Mouse (Mus musculus): ENCODE measurements around the gene Olfr371. TPM values are rescaled to one million over a fixed set of nuclear protein-coding genes. Genes with fewer than 3 reads are reported as not detected.

Gene Olfr371
- not detected in 2 replicates for polyA plus RNA-seq (2014; fragmentation: Nextera tagmentation; extraction: Ambion mirVana)

GRCm38 (mm10) chr8:85225688-85226087, at the start of gene Olfr371:
Gene Olfr371 (plus strand): TSS chr8:85225988.
- DNase-seq (ENCODE audit: low spot score) (no peak), ATAC-seq (ENCODE audit: insufficient number of reproducible peaks, low FRiP score, low TSS enrichment, low read depth) (no peak)
- Histone ChIP-seq H3K4me1 (ENCODE audit: control insufficient read depth, insufficient read depth, low read length) (no peaks in the 10 kb centered on the region), H3K9me3 (ENCODE audit: control insufficient read depth, low read length) (no peaks in the 10 kb centered on the region), H3K4me2 (ENCODE audit: low read depth, severe bottlenecking) (no peak within 1 kb of the TSS), H3K27me3 (ENCODE audit: control insufficient read depth, insufficient read depth, low read length) (no peaks in the 10 kb centered on the region), H3K4me3 (ENCODE audit: low read depth, low read length) (no peak within 1 kb of the TSS), H3K36me3 (ENCODE audit: control insufficient read depth, insufficient read depth, low read length) (no peaks in the 10 kb centered on the region), H3K9ac (ENCODE audit: low read length) (no peak within 1 kb of the TSS), H3K27ac (replicated peaks; ENCODE audit: low read depth, low read length) (no peak within 1 kb of the TSS)
- WGBS, result 45% methylated on average over 1 of the region's 1 CpGs

- 86% methylated on average over 1 of the region's 1 CpGs for WGBS
- no peak overlapping the region for H3K4me2 ChIP-seq (ENCODE audit: low read depth, severe bottlenecking)
- H3K4me3 ChIP-seq (ENCODE audit: low read depth, low read length), result no peak overlapping the region
- H3K27me3 ChIP-seq (ENCODE audit: control insufficient read depth, insufficient read depth, low read length), result no peaks in the 10 kb centered on the region
- no peaks in the 10 kb centered on the region for H3K4me1 ChIP-seq (ENCODE audit: control insufficient read depth, insufficient read depth, low read length)
- ATAC-seq (ENCODE audit: insufficient number of reproducible peaks, low FRiP score, low TSS enrichment, low read depth) (no peak), DNase-seq (ENCODE audit: low spot score) (no peak)
- H3K9ac ChIP-seq (ENCODE audit: low read length), result no peak overlapping the region
- H3K36me3 ChIP-seq (ENCODE audit: control insufficient read depth, insufficient read depth, low read length), result no peaks in the 10 kb centered on the region
- H3K27ac ChIP-seq (replicated peaks; ENCODE audit: low read depth, low read length), result no peak overlapping the region
- H3K9me3 ChIP-seq (ENCODE audit: control insufficient read depth, low read length), result no peaks in the 10 kb centered on the region
Observed at GRCm38 (mm10) chr8:85192346-85192745, 33.4 kb upstream of the Olfr371 start.

GRCm38 (mm10) chr8:85220220-85220619, 5.6 kb upstream of the Olfr371 start:
- no peaks in the 10 kb centered on the region for H3K9me3 ChIP-seq (ENCODE audit: control insufficient read depth, low read length)
- H3K4me2 ChIP-seq (ENCODE audit: low read depth, severe bottlenecking), result no peak overlapping the region
- no peaks in the 10 kb centered on the region for H3K4me1 ChIP-seq (ENCODE audit: control insufficient read depth, insufficient read depth, low read length)
- no peak overlapping the region for H3K4me3 ChIP-seq (ENCODE audit: low read depth, low read length)
- no peak for ATAC-seq (ENCODE audit: insufficient number of reproducible peaks, low FRiP score, low TSS enrichment, low read depth)
- no peaks in the 10 kb centered on the region for H3K27me3 ChIP-seq (ENCODE audit: control insufficient read depth, insufficient read depth, low read length)
- H3K27ac ChIP-seq (replicated peaks; ENCODE audit: low read depth, low read length), result no peak overlapping the region
- WGBS, result 75% methylated on average over 4 of the region's 4 CpGs
- H3K36me3 ChIP-seq (ENCODE audit: control insufficient read depth, insufficient read depth, low read length), result no peaks in the 10 kb centered on the region
- DNase-seq (ENCODE audit: low spot score), result no peak
- H3K9ac ChIP-seq (ENCODE audit: low read length), result no peak overlapping the region

GRCm38 (mm10) chr8:85220992-85221391, 4.8 kb upstream of the Olfr371 start:
- H3K4me3 ChIP-seq (ENCODE audit: low read depth, low read length), result no peak overlapping the region
- H3K4me1 ChIP-seq (ENCODE audit: control insufficient read depth, insufficient read depth, low read length), result no peaks in the 10 kb centered on the region
- WGBS, result 63% methylated on average over 6 of the region's 6 CpGs
- no peak overlapping the region for H3K27ac ChIP-seq (replicated peaks; ENCODE audit: low read depth, low read length)
- H3K27me3 ChIP-seq (ENCODE audit: control insufficient read depth, insufficient read depth, low read length), result no peaks in the 10 kb centered on the region
- H3K36me3 ChIP-seq (ENCODE audit: control insufficient read depth, insufficient read depth, low read length), result no peaks in the 10 kb centered on the region
- no peaks in the 10 kb centered on the region for H3K9me3 ChIP-seq (ENCODE audit: control insufficient read depth, low read length)
- no peak overlapping the region for H3K4me2 ChIP-seq (ENCODE audit: low read depth, severe bottlenecking)
- ATAC-seq (ENCODE audit: insufficient number of reproducible peaks, low FRiP score, low TSS enrichment, low read depth) (no peak), DNase-seq (ENCODE audit: low spot score) (no peak)
- H3K9ac ChIP-seq (ENCODE audit: low read length), result no peak overlapping the region

GRCm38 (mm10) chr8:85227297-85227696, 1.5 kb downstream of the Olfr371 start:
- DNase-seq (ENCODE audit: low spot score), result no peak
- WGBS, result 61% methylated on average over 1 of the region's 1 CpGs
- Histone ChIP-seq H3K27me3 (ENCODE audit: control insufficient read depth, insufficient read depth, low read length) (no peaks in the 10 kb centered on the region), H3K4me1 (ENCODE audit: control insufficient read depth, insufficient read depth, low read length) (no peaks in the 10 kb centered on the region), H3K9me3 (ENCODE audit: control insufficient read depth, low read length) (no peaks in the 10 kb centered on the region), H3K36me3 (ENCODE audit: control insufficient read depth, insufficient read depth, low read length) (no peaks in the 10 kb centered on the region), H3K27ac (replicated peaks; ENCODE audit: low read depth, low read length) (no peak overlapping the region), H3K4me2 (ENCODE audit: low read depth, severe bottlenecking) (no peak overlapping the region), H3K4me3 (ENCODE audit: low read depth, low read length) (no peak overlapping the region), H3K9ac (ENCODE audit: low read length) (no peak overlapping the region)
- ATAC-seq (ENCODE audit: insufficient number of reproducible peaks, low FRiP score, low TSS enrichment, low read depth), result no peak

Other genes starting within 250 kb of the Olfr371 start
- 7.2 and 7.7 TPM in 2 replicates for gene Junb, start 247.3 kb upstream of the Olfr371 start, polyA plus RNA-seq (2014; fragmentation: Nextera tagmentation; extraction: Ambion mirVana)
- 14.5 and 15.2 TPM in 2 replicates for gene Hook2, start 235.4 kb upstream of the Olfr371 start, polyA plus RNA-seq (2014; fragmentation: Nextera tagmentation; extraction: Ambion mirVana)
- gene Best2, start 211.5 kb upstream of the Olfr371 start, polyA plus RNA-seq (2014; fragmentation: Nextera tagmentation; extraction: Ambion mirVana), result not detected in 2 replicates
- 119 and 131 TPM in 2 replicates for gene Asna1, start 200.7 kb upstream of the Olfr371 start, polyA plus RNA-seq (2014; fragmentation: Nextera tagmentation; extraction: Ambion mirVana)
- 194 and 197 TPM in 2 replicates for gene Trir, start 199.2 kb upstream of the Olfr371 start, polyA plus RNA-seq (2014; fragmentation: Nextera tagmentation; extraction: Ambion mirVana)
- 12.7 and 16.3 TPM in 2 replicates for gene Tnpo2, start 189.1 kb upstream of the Olfr371 start, polyA plus RNA-seq (2014; fragmentation: Nextera tagmentation; extraction: Ambion mirVana)
- gene Fbxw9, start 165.9 kb upstream of the Olfr371 start, polyA plus RNA-seq (2014; fragmentation: Nextera tagmentation; extraction: Ambion mirVana), result 21.0 and 21.2 TPM in 2 replicates
- 0.75 TPM in 1 of 2 replicates, not detected in the other for gene Gm5741, start 158.0 kb upstream of the Olfr371 start, polyA plus RNA-seq (2014; fragmentation: Nextera tagmentation; extraction: Ambion mirVana)
- gene Dhps, start 154.2 kb upstream of the Olfr371 start, polyA plus RNA-seq (2014; fragmentation: Nextera tagmentation; extraction: Ambion mirVana), result 69.4 and 73.8 TPM in 2 replicates
- 112 and 115 TPM in 2 replicates for gene Wdr83os, start 145.2 kb upstream of the Olfr371 start, polyA plus RNA-seq (2014; fragmentation: Nextera tagmentation; extraction: Ambion mirVana)
- 54.9 and 57.7 TPM in 2 replicates for gene Wdr83, start 144.7 kb upstream of the Olfr371 start, polyA plus RNA-seq (2014; fragmentation: Nextera tagmentation; extraction: Ambion mirVana)
- gene Man2b1, start 142.7 kb upstream of the Olfr371 start, polyA plus RNA-seq (2014; fragmentation: Nextera tagmentation; extraction: Ambion mirVana), result 22.1 and 23.4 TPM in 2 replicates
- 2.1 and 2.3 TPM in 2 replicates for gene Zfp791, start 102.9 kb upstream of the Olfr371 start, polyA plus RNA-seq (2014; fragmentation: Nextera tagmentation; extraction: Ambion mirVana)
- not detected in 2 replicates for gene Cks1brt, start 74.1 kb upstream of the Olfr371 start, polyA plus RNA-seq (2014; fragmentation: Nextera tagmentation; extraction: Ambion mirVana)
- 158 and 159 TPM in 2 replicates for gene Orc6, start 73.6 kb downstream of the Olfr371 start, polyA plus RNA-seq (2014; fragmentation: Nextera tagmentation; extraction: Ambion mirVana)
- 137 and 150 TPM in 2 replicates for gene Vps35, start 73.8 kb downstream of the Olfr371 start, polyA plus RNA-seq (2014; fragmentation: Nextera tagmentation; extraction: Ambion mirVana)
- 1.4 and 1.7 TPM in 2 replicates for gene Mylk3, start 160.4 kb downstream of the Olfr371 start, polyA plus RNA-seq (2014; fragmentation: Nextera tagmentation; extraction: Ambion mirVana)
- 45.0 and 48.8 TPM in 2 replicates for gene 4921524J17Rik, start 206.8 kb downstream of the Olfr371 start, polyA plus RNA-seq (2014; fragmentation: Nextera tagmentation; extraction: Ambion mirVana)